9 mouse cellular contexts compared by ENCODE assay signal in the genomic region with DNA sequence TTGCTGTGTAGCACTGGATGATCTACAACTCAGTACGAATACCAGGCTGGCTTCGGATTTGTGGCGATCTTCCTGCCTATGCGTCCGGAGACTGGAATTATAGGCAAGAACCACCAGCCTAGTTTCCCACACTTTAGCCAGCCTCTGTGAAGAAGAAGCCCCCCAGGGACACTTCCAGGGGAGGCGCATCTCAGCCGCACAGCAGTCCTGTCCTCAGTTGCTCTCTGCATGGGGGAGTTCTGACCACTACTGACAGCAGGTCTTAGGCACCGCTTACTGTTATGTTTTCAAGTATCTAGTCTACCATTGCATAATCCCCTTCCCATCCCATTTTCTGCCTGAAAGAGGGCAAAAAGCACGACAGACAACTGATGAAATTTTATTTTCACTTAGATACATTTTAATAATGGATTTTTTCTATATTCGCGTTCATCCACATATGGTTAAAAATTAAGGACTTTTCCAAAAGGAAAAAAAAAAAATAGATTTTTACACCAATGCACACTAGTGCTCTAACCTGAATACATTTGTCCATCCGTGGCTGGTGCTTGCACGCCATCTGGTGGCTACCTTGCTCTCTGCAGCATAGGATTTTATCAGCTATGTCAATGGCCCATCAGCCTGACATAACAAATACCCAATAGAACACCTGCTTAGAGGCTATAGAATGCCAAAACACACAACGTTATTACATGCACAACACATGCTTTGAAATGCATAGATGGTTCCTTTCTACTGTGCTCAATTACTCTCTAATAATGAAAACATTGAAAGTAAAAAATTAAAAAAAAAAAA. TPM values are rescaled to one million over a fixed set of nuclear protein-coding genes. Genes with fewer than 3 reads are reported as not detected.
DNase-seq lines count a peak whose midpoint lies in the region; ATAC-seq lines count a peak whose summit lies in the region.
"Had no signal": no experiment of that assay in that cellular context is flagged by ENCODE, and none has a peak within 500 bp of the region (broad histone marks: within the 10 kb centered on the region; RNA-seq: fewer than 3 reads in every experiment).

No protein-coding gene starts in this region.

- no peaks in the 10 kb centered on the region for H3K27me3 ChIP-seq in forebrain, embryonic 14.5 days (replicated peaks; ENCODE audit: control insufficient read depth, insufficient read depth, low read length)
- no peaks in the 10 kb centered on the region for H3K27me3 ChIP-seq in hindbrain, embryonic 11.5 days (ENCODE audit: control insufficient read depth, insufficient read depth, low read length)
- H3K27me3 ChIP-seq: heart, embryonic 15.5 days had no signal

- no peaks in the 10 kb centered on the region for H3K9me3 ChIP-seq in forebrain, embryonic 14.5 days (replicated peaks; ENCODE audit: control insufficient read depth, low read length)
- H3K9me3 ChIP-seq in hindbrain, embryonic 11.5 days (ENCODE audit: control insufficient read depth, low read length) = no peaks in the 10 kb centered on the region
- H3K9me3 ChIP-seq: heart, embryonic 15.5 days had no signal

- DNase-seq in ES-CJ7 (ENCODE audit: low read depth, low spot score) = peak; percentile 64
- DNase-seq in brain, embryonic 18.5 days (ENCODE audit: low read depth, low spot score) = peak; percentile 43
- peak; percentile 86 for DNase-seq in forebrain, embryonic 14.5 days (ENCODE audit: low spot score)
- peak; percentile 89 for DNase-seq in hindbrain, embryonic 11.5 days (ENCODE audit: low spot score)
- DNase-seq in layer of hippocampus, adult 8-10 months (ENCODE audit: low spot score in 2 of 2) = peak; percentile 65 to 91
- peak; percentile 90 for DNase-seq in lung, postnatal 14 days
- peak; percentile 91 for DNase-seq in retina, embryonic 14.5 days (ENCODE audit: low spot score)
- DNase-seq in urinary bladder, adult 18-20 months (ENCODE audit: low spot score in 2 of 2) = peak; percentile 62 to 69

- no peak overlapping the region for H3K27ac ChIP-seq in forebrain, embryonic 14.5 days (ENCODE audit: low read depth, low read length)
- no peak overlapping the region for H3K27ac ChIP-seq in hindbrain, embryonic 11.5 days (ENCODE audit: low read depth, low read length)
- H3K27ac ChIP-seq: heart, embryonic 15.5 days had no signal

- no peaks in the 10 kb centered on the region for H3K36me3 ChIP-seq in forebrain, embryonic 14.5 days (ENCODE audit: control insufficient read depth, insufficient read depth, low read length)
- H3K36me3 ChIP-seq in hindbrain, embryonic 11.5 days (ENCODE audit: control insufficient read depth, insufficient read depth, low read length) = no peaks in the 10 kb centered on the region
- H3K36me3 ChIP-seq: heart, embryonic 15.5 days had no signal

- no peak overlapping the region for H3K4me3 ChIP-seq in forebrain, embryonic 14.5 days (ENCODE audit: low read depth, low read length)
- H3K4me3 ChIP-seq in hindbrain, embryonic 11.5 days (ENCODE audit: low read depth, low read length) = no peak overlapping the region
- H3K4me3 ChIP-seq: heart, embryonic 15.5 days had no signal

- 37% methylated on average over 14 of the region's 14 CpGs for WGBS in forebrain, embryonic 14.5 days
- 40% methylated on average over 14 of the region's 14 CpGs for WGBS in hindbrain, embryonic 11.5 days

- no peak overlapping the region for H3K9ac ChIP-seq in forebrain, embryonic 14.5 days (ENCODE audit: low read length)
- H3K9ac ChIP-seq in hindbrain, embryonic 11.5 days (ENCODE audit: low read depth, low read length) = no peak overlapping the region
- H3K9ac ChIP-seq: heart, embryonic 15.5 days had no signal

- no peak overlapping the region for H3K4me2 ChIP-seq in forebrain, embryonic 14.5 days (ENCODE audit: low read length)
- no peak overlapping the region for H3K4me2 ChIP-seq in hindbrain, embryonic 11.5 days (replicated peaks; ENCODE audit: low read depth, low read length)
- H3K4me2 ChIP-seq: heart, embryonic 15.5 days had no signal

- ATAC-seq in forebrain, embryonic 14.5 days = peak; percentile 90
- peak; percentile 72; the same call in 1 of the 2 replicates for ATAC-seq in hindbrain, embryonic 11.5 days (ENCODE audit: low FRiP score)

- no peaks in the 10 kb centered on the region for H3K4me1 ChIP-seq in forebrain, embryonic 14.5 days (ENCODE audit: control insufficient read depth, insufficient read depth, low read length)
- no peaks in the 10 kb centered on the region for H3K4me1 ChIP-seq in hindbrain, embryonic 11.5 days (replicated peaks; ENCODE audit: control insufficient read depth, insufficient read depth, low read length)

RNA-seq across cellular contexts. Expression of a gene that starts 10.1 kb away (rescaled TPM):
- 2.5 and 2.9 TPM in 2 replicates for polyA plus RNA-seq in forebrain, embryonic 14.5 days (2014; fragmentation: Nextera tagmentation; extraction: Ambion mirVana)
- polyA plus RNA-seq in hindbrain, embryonic 11.5 days (2014; fragmentation: Nextera tagmentation; extraction: Ambion mirVana) = 5.6 and 7.2 TPM in 2 replicates
- total RNA-seq in layer of hippocampus, adult 8-10 months (2022) = 10 to 100 TPM in 3 of 4 experiments, 1 to 10 TPM in 1; 8.2 to 14.3 (median 12.0) TPM
